Mouse (Mus musculus) CH12.LX (cell line): Measurements from ENCODE around the gene Dlx2. TPM values are rescaled to one million over a fixed set of nuclear protein-coding genes. Genes with fewer than 3 reads are reported as not detected.

Experiments used
- DNase-seq: peaks from one replicate; pipeline ENCODE4 v3.0.0-alpha.2; 2013; ENCODE audit errors: extremely low read depth
- H3K27ac ChIP-seq: 2 replicates; pipeline ENCODE4 v1.5.1; 2012; ENCODE audit warnings: low read depth, mild to moderate bottlenecking, control low read depth, moderate library complexity; ENCODE audit not compliant: insufficient read depth
- H3K27me3 ChIP-seq: replicated peaks from 2 replicates; pipeline ENCODE3; 2012; ENCODE audit warnings: inconsistent platforms
- H3K36me3 ChIP-seq, 2 experiments: replicated peaks in 1 of 2; 2 replicates each; pipeline versions ENCODE3 to v1.6.1; 2012; ENCODE audit warnings: inconsistent platforms in 1 of 2, low read length in 1 of 2, mild to moderate bottlenecking in 1 of 2, mixed read lengths in 1 of 2, moderate library complexity in 1 of 2; ENCODE audit not compliant: control insufficient read depth in 1 of 2, insufficient read depth in 1 of 2
- H3K4me1 ChIP-seq, 2 experiments: 2 replicates each; pipeline ENCODE4 v1.6.1; 2012; ENCODE audit warnings: inconsistent platforms in 1 of 2, moderate library complexity in 1 of 2; ENCODE audit not compliant: insufficient read depth in 2 of 2, control insufficient read depth in 1 of 2
- H3K4me2 ChIP-seq: 2 replicates; pipeline ENCODE4 v1.6.1; 2012; ENCODE audit warnings: low read depth, mild to moderate bottlenecking, control low read depth; ENCODE audit not compliant: poor library complexity, insufficient read depth, severe bottlenecking
- H3K4me3 ChIP-seq, 3 experiments: fragments of 150-350 bp in 1 of 3; sonication (generic) in 1 of 3; replicated peaks in 1 of 3; 2 replicates each; pipeline versions ENCODE3 to v1.5.1; 2011 to 2012; ENCODE audit warnings: low read depth in 2 of 3, low read length in 2 of 3, mild to moderate bottlenecking in 2 of 3, moderate library complexity in 2 of 3, control low read depth in 1 of 3, improper control_type of control experiment in 1 of 3, inconsistent platforms in 1 of 3, mixed read lengths in 1 of 3; ENCODE audit not compliant: poor library complexity in 1 of 3
- H3K79me2 ChIP-seq: replicated peaks from 2 replicates; pipeline ENCODE4 v1.6.1; 2012; ENCODE audit warnings: mild to moderate bottlenecking, moderate library complexity; ENCODE audit not compliant: control insufficient read depth, poor library complexity, insufficient read depth, severe bottlenecking; ENCODE audit errors: extremely low read depth
- H3K9ac ChIP-seq: 2 replicates; pipeline ENCODE4 v1.6.1; 2012; ENCODE audit warnings: low read depth, mild to moderate bottlenecking, control low read depth, moderate library complexity; ENCODE audit not compliant: insufficient read depth
- H3K9me3 ChIP-seq: replicated peaks from 2 replicates; pipeline ENCODE3; 2012; ENCODE audit warnings: low read length, inconsistent platforms, mixed read lengths
- BHLHE40 ChIP-seq: IDR thresholded peaks from 2 replicates; pipeline ENCODE4 v1.6.1; 2011; ENCODE audit warnings: mild to moderate bottlenecking, low read depth, low read length, improper control_type of control experiment
- CHD2 ChIP-seq: IDR thresholded peaks from 2 replicates; pipeline ENCODE4 v1.6.1; 2011; ENCODE audit warnings: low read length, improper control_type of control experiment
- CTCF ChIP-seq, 2 experiments: IDR thresholded peaks in 1 of 2; conservative IDR thresholded peaks in 1 of 2; 2 replicates each; pipeline ENCODE4 v1.5.1; 2011 to 2012; ENCODE audit warnings: low read depth in 2 of 2, low read length in 2 of 2, improper control_type of control experiment in 1 of 2, inconsistent platforms in 1 of 2, mild to moderate bottlenecking in 1 of 2, moderate library complexity in 1 of 2
- E2F4 ChIP-seq: IDR thresholded peaks from 2 replicates; pipeline ENCODE4 v1.6.1; 2011; ENCODE audit warnings: low read depth, low read length, improper control_type of control experiment; ENCODE audit not compliant: insufficient replicate concordance
- EP300 ChIP-seq: IDR thresholded peaks from 2 replicates; pipeline ENCODE4 v1.6.1; 2011; ENCODE audit warnings: low read length, improper control_type of control experiment
- ETS1 ChIP-seq: conservative IDR thresholded peaks from 2 replicates; pipeline ENCODE4 v1.6.1; 2012; ENCODE audit warnings: low read depth, mild to moderate bottlenecking, inconsistent platforms, low read length, improper control_type of control experiment, moderate library complexity
- HCFC1 ChIP-seq: IDR thresholded peaks from 2 replicates; pipeline ENCODE4 v1.6.1; 2012; ENCODE audit warnings: low read depth, mild to moderate bottlenecking, inconsistent platforms, low read length, improper control_type of control experiment
- IRF4 ChIP-seq: IDR thresholded peaks from 2 replicates; pipeline ENCODE4 v1.6.1; 2014; ENCODE audit warnings: low read depth, mild to moderate bottlenecking, inconsistent platforms, low read length, improper control_type of control experiment
- JUN ChIP-seq: IDR thresholded peaks from 2 replicates; pipeline ENCODE4 v1.6.1; 2011; ENCODE audit warnings: low read depth, mild to moderate bottlenecking, low read length, improper control_type of control experiment, moderate library complexity; ENCODE audit not compliant: insufficient read depth
- JUND ChIP-seq: conservative IDR thresholded peaks from 2 replicates; pipeline ENCODE4 v1.6.1; 2011; ENCODE audit warnings: low read depth, low read length, improper control_type of control experiment
- KAT2A ChIP-seq: IDR thresholded peaks from 2 replicates; pipeline ENCODE4 v1.6.1; 2012; ENCODE audit warnings: low read length, improper control_type of control experiment, inconsistent platforms; ENCODE audit not compliant: insufficient replicate concordance
- MAFK ChIP-seq: IDR thresholded peaks from 2 replicates; pipeline ENCODE4 v1.6.1; 2011; ENCODE audit warnings: low read length, improper control_type of control experiment; ENCODE audit not compliant: insufficient replicate concordance
- MAX ChIP-seq: IDR thresholded peaks from 2 replicates; pipeline ENCODE4 v1.6.1; 2011; ENCODE audit warnings: low read length, improper control_type of control experiment
- MXI1 ChIP-seq: IDR thresholded peaks from 2 replicates; pipeline ENCODE4 v1.6.1; 2011; ENCODE audit warnings: mild to moderate bottlenecking, low read depth, low read length, improper control_type of control experiment
- NELFE ChIP-seq: IDR thresholded peaks from 2 replicates; pipeline ENCODE4 v1.6.1; 2011; ENCODE audit warnings: low read depth, low read length, improper control_type of control experiment
- POLR2A ChIP-seq: IDR thresholded peaks from 2 replicates; pipeline ENCODE4 v1.6.1; 2011; ENCODE audit warnings: low read depth, mild to moderate bottlenecking, improper control_type of control experiment, low read length
- POLR2AphosphoS2 ChIP-seq: IDR thresholded peaks from 2 replicates; pipeline ENCODE4 v1.6.1; 2011; ENCODE audit warnings: low read depth, low read length, improper control_type of control experiment
- RCOR1 ChIP-seq: conservative IDR thresholded peaks from 2 replicates; pipeline ENCODE4 v1.6.1; 2012; ENCODE audit warnings: low read depth, mild to moderate bottlenecking, inconsistent platforms, low read length, improper control_type of control experiment
- SIN3A ChIP-seq: IDR thresholded peaks from 2 replicates; pipeline ENCODE4 v1.6.1; 2012; ENCODE audit warnings: low read length, improper control_type of control experiment, inconsistent platforms
- SMC3 ChIP-seq: IDR thresholded peaks from 2 replicates; pipeline ENCODE4 v1.6.1; 2011; ENCODE audit warnings: low read depth, low read length, improper control_type of control experiment
- USF1 ChIP-seq: IDR thresholded peaks from 2 replicates; pipeline ENCODE4 v1.6.1; 2014; ENCODE audit warnings: low read depth, mild to moderate bottlenecking, inconsistent platforms, low read length, improper control_type of control experiment
- ZKSCAN1 ChIP-seq: IDR thresholded peaks from 2 replicates; pipeline ENCODE4 v1.6.1; 2012; ENCODE audit warnings: low read depth, inconsistent platforms, low read length, improper control_type of control experiment, borderline replicate concordance
- ZNF384 ChIP-seq: IDR thresholded peaks from 2 replicates; pipeline ENCODE4 v1.6.1; 2012; ENCODE audit warnings: low read depth, low read length, improper control_type of control experiment, inconsistent platforms
- dilution Hi-C: fragments of 300-500 bp; cut with MboI; formaldehyde crosslinking; loops from 2 replicates; pipeline ENCODE4 v1.14.3; 2020; ENCODE audit warnings: low sequenced_read_pairs; ENCODE audit not compliant: extremely low pct_unique_long_range_greater_than_20kb, extremely low pct_ligation_motif_present
- in situ Hi-C: fragments of 300-500 bp; cut with MboI; formaldehyde crosslinking; loops from 3 replicates; pipeline ENCODE4 v1.14.3; 2019; ENCODE audit warnings: low sequenced_read_pairs, low pct_ligation_motif_present, low pct_unique_long_range_greater_than_20kb, mixed read lengths
- polyA plus RNA-seq: library from polyadenylated mRNA; unstranded; fragments of >175 nt; gene quantifications from 2 replicates; pipeline ENCODE4 v1.2.1, GENCODE M21; 2012; ENCODE audit warnings: low read depth; ENCODE audit not compliant: insufficient read length
- total RNA-seq, 2 experiments: library from RNA; depleted of rRNA; stranded (reverse); fragments of 300-350 nt in 1 of 2; fragments of >200 nt in 1 of 2; gene quantifications; 2 replicates each; pipeline ENCODE4 v1.2.3; 2012 to 2014

The Dlx2 gene
- total RNA-seq (2012; rRNA removed) (not detected in 2 replicates), total RNA-seq (2014; rRNA removed) (not detected in 2 replicates), polyA plus RNA-seq (not detected in 2 replicates)

DNA sequence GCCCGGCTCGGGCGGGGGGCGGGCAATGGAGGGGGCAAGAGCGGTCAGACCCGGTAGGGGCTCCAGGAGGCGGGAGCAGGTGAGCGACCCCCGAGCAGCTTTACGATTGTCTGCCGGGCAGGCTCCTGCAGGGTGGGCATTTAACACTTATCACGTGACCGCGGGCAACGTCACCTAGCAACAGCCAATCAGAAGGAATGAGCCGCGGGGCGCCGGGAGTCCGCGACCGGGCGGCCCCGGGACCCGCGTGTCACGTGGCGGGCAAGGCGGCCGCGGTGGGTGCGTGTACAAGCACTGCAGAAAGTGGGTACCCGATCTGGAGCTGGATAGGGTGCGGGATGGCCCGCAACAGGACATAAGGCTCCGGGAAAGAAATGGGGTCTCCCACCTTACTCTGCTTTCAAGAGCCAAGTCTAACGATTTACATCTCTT lies at the start of gene Dlx2:
Dlx2 (minus strand) TSS at position 115 of the 432 bp plus-strand sequence.
- H3K27me3 ChIP-seq, result peaks cover under 1% of the 10 kb centered on the region
- in situ Hi-C loops, result loop anchor here (25.0 kb wide), 1 partner anchor 259 kb away; no protein-coding TSS in a partner anchor
- DNase-seq, result no peak
- H3K79me2 ChIP-seq, result no peaks in the 10 kb centered on the region
- TF ChIP-seq MXI1 (no peak), E2F4 (no peak), ZKSCAN1 (no peak), CTCF (conservative IDR thresholded peaks at IDR 0.05 in 1 of 2, IDR thresholded peaks at IDR 0.05 in 1 of 2; ENCODE audit: low read depth in 2 of 2, low read length in 2 of 2) (no peak), POLR2AphosphoS2 (no peak), SIN3A (no peak), JUND (no peak), IRF4 (no peak), ZNF384 (no peak), POLR2A (no peak), BHLHE40 (no peak), USF1 (no peak), HCFC1 (no peak), EP300 (no peak), RCOR1 (no peak), JUN (no peak), KAT2A (no peak), MAX (no peak), NELFE (no peak)
- TF ChIP-seq, all 38 proteins: peak for 0
- no peaks in the 10 kb centered on the region for H3K36me3 ChIP-seq
- H3K4me2 ChIP-seq, result no peak within 1 kb of the TSS
- H3K4me3 ChIP-seq, result no peak within 1 kb of the TSS
- peaks cover 0 to 7% of the 10 kb centered on the region in 2 experiments; a peak in 2 of 4 replicates for H3K4me1 ChIP-seq
- H3K9me3 ChIP-seq, result peaks cover 31% of the 10 kb centered on the region
- H3K27ac ChIP-seq, result no peak within 1 kb of the TSS
- dilution Hi-C loops, result no loop called here
- no peak within 1 kb of the TSS for H3K9ac ChIP-seq

- DNase-seq, result peak; percentile 21
- no peak overlapping the region for H3K27ac ChIP-seq
Observed at GRCm38 (mm10) chr2:71594466-71594865, 47.9 kb upstream of the Dlx2 start.

More at GRCm38 (mm10) chr2:71594466-71594865, 47.9 kb upstream of the Dlx2 start:
- Histone ChIP-seq H3K27me3 (no peaks in the 10 kb centered on the region), H3K9me3 (no peaks in the 10 kb centered on the region), H3K9ac (no peak overlapping the region), H3K4me3 (no peak overlapping the region), H3K4me1 (peaks cover 2 to 13% of the 10 kb centered on the region in 2 experiments; a peak in 3 of 4 replicates), H3K79me2 (no peaks in the 10 kb centered on the region), H3K36me3 (no peaks in the 10 kb centered on the region), H3K4me2 (0 out of 2 replicates have a peak overlapping the region, but pooled peaks have one; percentile 26)
- in situ Hi-C loops, result no loop called here
- dilution Hi-C loops, result no loop called here
- TF ChIP-seq BHLHE40 (peak; percentile 76), MAFK (no peak), ETS1 (peak; percentile 41), ZKSCAN1 (no peak), IRF4 (no peak), JUND (no peak), RCOR1 (no peak), SMC3 (no peak), EP300 (no peak), POLR2AphosphoS2 (no peak), CHD2 (no peak)
